Mouse (Mus musculus) kidney, postnatal 0 days (tissue): ENCODE measurements around the gene Pcbd2. TPM values are rescaled to one million over a fixed set of nuclear protein-coding genes. Genes with fewer than 3 reads are reported as not detected.
"Not testable (repeated sequence)": the region's sequence is repeated elsewhere in the genome, so short reads cannot be mapped to it uniquely, and the experiment has no call there.

Experiments
- ATAC-seq: fragments of 200-750 bp; cut with Nextera tagmentation; replicated peaks from 2 replicates; pipeline ENCODE4 v1.8.0; 2017; ENCODE audit warnings: low read depth, moderate number of reproducible peaks, moderate TSS enrichment, moderate library complexity; ENCODE audit not compliant: low FRiP score
- DNase-seq: peaks from one replicate; pipeline ENCODE4 v3.0.0-alpha.2; 2016; ENCODE audit warnings: low spot score
- H3K27ac ChIP-seq: fragments of 300-500 bp; sonication (generic); 2 replicates; pipeline ENCODE4 v1.5.1; 2014; ENCODE audit warnings: mild to moderate bottlenecking
- H3K27me3 ChIP-seq: fragments of 300-500 bp; sonication (generic); 2 replicates; pipeline ENCODE4 v1.6.1; 2014; ENCODE audit warnings: low read length, mixed read lengths; ENCODE audit not compliant: insufficient read depth
- H3K36me3 ChIP-seq: fragments of 300-500 bp; sonication (generic); 2 replicates; pipeline ENCODE4 v1.6.1; 2014; ENCODE audit warnings: low read length, mixed read lengths; ENCODE audit not compliant: insufficient read depth
- H3K4me1 ChIP-seq: fragments of 300-500 bp; sonication (generic); replicated peaks from 2 replicates; pipeline ENCODE4 v1.6.1; 2014; ENCODE audit warnings: antibody characterized with exemption, low read length, mixed read lengths; ENCODE audit not compliant: insufficient read depth
- H3K4me2 ChIP-seq: fragments of 300-500 bp; sonication (generic); 2 replicates; pipeline ENCODE4 v1.6.1; 2014; ENCODE audit warnings: mild to moderate bottlenecking, low read length, moderate library complexity, mixed read lengths
- H3K4me3 ChIP-seq: fragments of 300-500 bp; sonication (generic); replicated peaks from 2 replicates; pipeline ENCODE4 v1.5.1; 2014; ENCODE audit warnings: low read depth, low read length
- H3K9ac ChIP-seq: fragments of 300-500 bp; sonication (generic); 2 replicates; pipeline ENCODE4 v1.6.1; 2014; ENCODE audit warnings: low read depth, low read length
- H3K9me3 ChIP-seq: fragments of 300-500 bp; sonication (generic); replicated peaks from 2 replicates; pipeline ENCODE4 v1.6.1; 2016; ENCODE audit warnings: low read length, inconsistent platforms, mixed read lengths
- CTCF ChIP-seq: IDR thresholded peaks from 2 replicates; pipeline ENCODE4 v1.5.1; 2016; ENCODE audit warnings: antibody characterized with exemption, low read depth, mild to moderate bottlenecking, moderate library complexity
- WGBS: fragments of 180-500 bp; shearing (Covaris S2); extraction: QIAGEN DNeasy Blood & Tissue Kit; methylation state at CpG from one replicate; pipeline ENCODE4 v1.1.7; 2014; 5-methylcytosine and 5-hydroxymethylcytosine counted together
- polyA plus RNA-seq: library from polyadenylated mRNA; unstranded; fragments of >200 nt; fragmentation: Nextera tagmentation; extraction: Ambion mirVana; gene quantifications from 2 replicates; pipeline ENCODE4 v1.2.1, GENCODE M21; 2015

Gene Pcbd2
- polyA plus RNA-seq, 1 experiment from 2014 or later = 68.5 TPM

DNA sequence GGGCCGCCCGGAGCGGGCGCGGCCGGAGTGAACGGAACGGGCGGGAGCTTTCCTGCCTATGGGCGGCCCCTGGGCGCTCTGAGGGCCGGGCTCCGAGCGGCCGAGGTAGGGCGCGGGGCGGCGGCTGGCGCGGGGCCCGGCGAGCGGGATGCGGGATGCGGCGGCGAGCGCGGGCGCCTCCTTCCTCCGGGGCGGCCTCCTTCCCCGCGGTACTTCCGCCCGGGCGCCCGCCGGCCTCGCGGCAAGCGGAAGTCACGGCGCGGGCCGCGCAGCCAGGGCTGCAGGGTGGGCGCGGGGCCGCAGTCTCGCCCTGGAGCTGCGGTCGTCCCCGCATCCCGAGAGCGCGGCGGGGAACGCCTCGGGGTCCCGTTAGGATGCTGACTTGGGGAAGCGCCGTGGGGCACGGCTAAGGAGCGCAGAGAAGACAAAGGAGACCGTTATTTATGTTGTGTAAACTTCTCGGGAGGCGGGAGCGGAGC is 33.9 kb upstream of the Pcbd2 start:
- no peak for TF ChIP-seq CTCF
- DNase-seq (peak; percentile 59), ATAC-seq (peak; percentile 50; the same call in 1 of the 2 replicates)
- no peaks in the 10 kb centered on the region for H3K9me3 ChIP-seq
- peak overlapping the region; percentile 58 for H3K4me2 ChIP-seq
- peak overlapping the region; percentile 100 for H3K9ac ChIP-seq
- WGBS = 2% methylated on average over 46 of the region's 70 CpGs
- H3K4me1 ChIP-seq = peaks cover 9% of the 10 kb centered on the region; the same call in 1 of the 2 replicates
- peak overlapping the region; percentile 98 for H3K27ac ChIP-seq
- H3K27me3 ChIP-seq = no peaks in the 10 kb centered on the region
- H3K36me3 ChIP-seq = no peaks in the 10 kb centered on the region
- peak overlapping the region; percentile 99 for H3K4me3 ChIP-seq

DNA sequence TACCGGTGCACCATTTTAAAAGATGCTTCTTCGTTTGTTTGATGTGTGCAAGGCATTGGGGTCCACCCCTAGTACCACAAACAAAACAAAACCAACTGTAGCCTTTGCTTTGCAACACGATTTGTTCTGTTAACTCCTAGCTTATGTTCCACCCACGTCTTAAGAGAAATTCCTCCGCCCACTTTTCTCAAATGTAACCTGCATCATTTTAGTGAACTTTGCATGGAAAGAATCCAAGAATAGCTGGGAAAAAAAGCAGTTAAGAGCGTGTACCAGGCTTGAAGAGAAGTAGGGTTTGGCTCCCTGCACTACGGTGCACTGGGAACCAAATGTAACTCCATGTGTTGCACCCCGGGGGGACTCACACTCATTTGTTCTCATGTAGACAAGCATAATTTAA is 33.1 kb upstream of the Pcbd2 start:
- DNase-seq = peak; percentile 44
- 6% methylated on average over 8 of the region's 8 CpGs for WGBS
- no peak for TF ChIP-seq CTCF

DNA sequence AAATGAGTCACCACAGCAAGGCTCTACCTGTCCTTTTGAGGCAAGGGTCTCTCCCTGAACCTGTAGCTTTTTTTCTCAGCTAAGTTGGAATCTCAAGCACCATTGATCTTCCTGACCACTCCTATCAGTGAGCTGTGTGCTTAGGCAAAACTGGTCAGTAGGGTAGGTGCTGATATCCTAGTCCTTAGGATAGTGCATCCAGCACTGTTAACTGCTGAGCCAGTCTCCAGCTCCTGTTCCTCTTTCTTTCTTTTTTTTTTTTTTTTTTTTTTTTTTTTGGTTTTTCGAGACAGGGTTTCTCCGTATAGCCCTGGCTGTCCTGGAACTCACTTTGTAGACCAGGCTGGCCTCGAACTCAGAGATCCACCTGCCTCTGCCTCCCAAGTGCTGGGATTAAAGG is 31.2 kb upstream of the Pcbd2 start:
- not testable (repeated sequence) for DNase-seq

More for the DNA sequence above, 33.1 kb upstream of the Pcbd2 start:
- peaks cover 9% of the 10 kb centered on the region; the same call in 1 of the 2 replicates for H3K4me1 ChIP-seq
- H3K27ac ChIP-seq = no peak overlapping the region
- H3K9ac ChIP-seq = peak overlapping the region; percentile 100
- no peaks in the 10 kb centered on the region for H3K27me3 ChIP-seq
- ATAC-seq = no peak
- H3K4me3 ChIP-seq = peak overlapping the region; percentile 99
- peaks cover 3% of the 10 kb centered on the region; the same call in 1 of the 2 replicates for H3K36me3 ChIP-seq
- no peaks in the 10 kb centered on the region for H3K9me3 ChIP-seq
- H3K4me2 ChIP-seq = peak overlapping the region; percentile 58

DNA sequence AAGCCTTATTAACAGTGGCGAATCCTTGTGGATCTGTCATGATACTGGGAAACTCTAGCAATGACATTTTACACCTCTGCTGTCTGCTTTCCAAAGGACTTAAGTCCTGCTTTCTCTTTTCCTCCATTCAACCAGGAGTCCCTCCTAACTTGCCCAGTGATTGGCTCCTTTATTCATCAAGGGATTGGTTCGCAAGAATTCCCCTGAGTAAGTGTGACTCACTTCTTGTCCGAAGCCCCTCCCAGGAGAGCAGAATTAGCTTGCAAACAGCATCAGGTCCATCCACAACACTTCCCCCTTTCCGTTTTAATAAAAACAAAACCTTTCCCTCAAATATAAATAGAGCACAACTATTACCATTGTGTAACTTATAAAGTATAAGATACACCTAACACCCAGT is 22.9 kb upstream of the Pcbd2 start:
- H3K4me1 ChIP-seq = no peaks in the 10 kb centered on the region
- no peak overlapping the region for H3K4me3 ChIP-seq
- TF ChIP-seq CTCF = no peak
- DNase-seq (no peak), ATAC-seq (no peak)
- H3K27ac ChIP-seq = no peak overlapping the region
- 86% methylated on average over 4 of the region's 4 CpGs for WGBS
- no peak overlapping the region for H3K4me2 ChIP-seq
- no peaks in the 10 kb centered on the region for H3K9me3 ChIP-seq
- H3K9ac ChIP-seq = no peak overlapping the region
- peaks cover 28% of the 10 kb centered on the region for H3K36me3 ChIP-seq
- H3K27me3 ChIP-seq = no peaks in the 10 kb centered on the region

More for the DNA sequence above, 31.2 kb upstream of the Pcbd2 start:
- not testable (repeated sequence) for H3K4me3 ChIP-seq, H3K9me3 ChIP-seq, H3K4me2 ChIP-seq, H3K27ac ChIP-seq, H3K4me1 ChIP-seq, H3K27me3 ChIP-seq, H3K9ac ChIP-seq, ATAC-seq
- no CpG with 5 or more reads among the region's 3 CpGs for WGBS
- peaks cover 13% of the 10 kb centered on the region for H3K36me3 ChIP-seq

DNA sequence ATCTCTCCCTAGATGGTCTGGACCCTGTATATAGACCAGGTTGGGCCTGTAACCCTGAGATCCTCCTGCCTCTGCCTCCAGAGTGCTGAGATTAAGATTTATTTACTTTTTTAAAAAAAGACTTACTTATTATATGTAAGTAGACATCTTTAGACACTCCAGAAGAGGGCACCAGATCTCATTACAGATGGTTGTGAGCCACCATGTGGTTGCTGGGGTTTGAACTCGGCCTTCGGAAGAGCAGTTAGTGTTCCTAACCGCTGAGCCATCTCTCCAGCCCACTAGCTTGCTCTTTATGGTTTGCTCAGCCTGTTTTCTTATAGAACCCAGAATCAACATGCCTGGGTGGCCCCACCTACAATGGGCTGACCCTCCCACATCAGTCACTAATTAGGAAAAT is 14.3 kb upstream of the Pcbd2 start:
- DNase-seq = no peak
- H3K9me3 ChIP-seq = no peaks in the 10 kb centered on the region
- H3K4me3 ChIP-seq = no peak overlapping the region
- H3K36me3 ChIP-seq = no peaks in the 10 kb centered on the region
- no peak overlapping the region for H3K9ac ChIP-seq
- H3K27me3 ChIP-seq = no peaks in the 10 kb centered on the region
- WGBS = 89% methylated on average over 3 of the region's 3 CpGs
- TF ChIP-seq CTCF = no peak
- no peak for ATAC-seq
- no peak overlapping the region for H3K27ac ChIP-seq
- 0 out of 2 replicates have a peak, but pooled peaks cover 3% of the 10 kb centered on the region for H3K4me1 ChIP-seq
- no peak overlapping the region for H3K4me2 ChIP-seq

DNA sequence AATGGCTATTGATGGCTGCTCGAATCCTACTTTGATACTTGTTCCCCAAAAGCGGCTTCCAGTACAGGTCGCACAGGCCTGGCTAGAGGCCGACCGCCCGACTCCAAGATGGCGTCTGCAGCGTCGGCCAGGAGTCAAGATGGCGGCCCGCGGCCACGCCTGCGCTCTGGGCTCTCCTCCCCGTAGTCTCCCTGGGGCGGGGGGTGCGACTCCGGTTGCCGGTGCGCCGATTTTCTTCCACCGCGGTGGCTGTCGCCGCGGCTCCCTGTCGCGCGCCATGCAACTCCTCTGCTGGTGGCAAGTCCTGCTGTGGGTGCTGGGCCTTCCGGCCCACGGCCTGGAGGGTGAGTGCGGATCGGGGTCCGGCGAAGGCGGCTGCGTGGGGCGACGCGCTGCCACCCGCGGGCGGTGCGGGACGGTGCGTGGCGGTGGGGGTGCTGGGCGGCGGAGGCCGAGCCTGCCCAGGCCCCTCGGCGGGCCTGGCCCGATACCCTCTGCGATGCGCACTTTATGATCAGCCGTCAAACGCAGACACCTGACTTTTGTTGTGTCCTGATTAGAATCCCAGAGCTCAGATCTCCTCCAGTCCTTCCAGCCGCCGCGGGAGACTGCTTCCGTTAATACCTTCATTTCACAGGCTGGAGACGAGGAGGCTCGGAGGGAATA is 12.5 kb upstream of the Pcbd2 start, which contains the start of gene Txndc15:
Gene Txndc15 (plus strand): TSS at position 150 of the 666 bp plus-strand sequence.
- H3K27me3 ChIP-seq = no peaks in the 10 kb centered on the region
- peak within 1 kb of the TSS; percentile 98 for H3K9ac ChIP-seq
- H3K36me3 ChIP-seq = 0 out of 2 replicates have a peak, but pooled peaks cover 4% of the 10 kb centered on the region
- H3K4me1 ChIP-seq = 0 out of 2 replicates have a peak, but pooled peaks cover 3% of the 10 kb centered on the region
- H3K4me2 ChIP-seq = peak within 1 kb of the TSS; percentile 77
- peak; percentile 89 for ATAC-seq
- H3K9me3 ChIP-seq = no peaks in the 10 kb centered on the region
- TF ChIP-seq CTCF = no peak
- H3K27ac ChIP-seq = peak within 1 kb of the TSS; percentile 91
- H3K4me3 ChIP-seq = peak within 1 kb of the TSS; percentile 94
- DNase-seq = peak; percentile 93
- WGBS = under 1% methylated on average over 62 of the region's 63 CpGs
